Mouse (Mus musculus) left cerebral cortex, adult 18-20 months (tissue): ENCODE data around the gene Fbxo3. TPM values are rescaled to one million over a fixed set of nuclear protein-coding genes. Genes with fewer than 3 reads are reported as not detected.
"Not testable (repeated sequence)": the region's sequence is repeated elsewhere in the genome, so short reads cannot be mapped to it uniquely, and the experiment has no call there.

Experiments
- DNase-seq, 2 experiments: peaks; one replicate each; pipeline ENCODE4 v3.0.0; 2021 to 2022; ENCODE audit warnings: low spot score in 2 of 2, mixed read lengths in 1 of 2
- total RNA-seq, 2 experiments: library from RNA; stranded (reverse); gene quantifications; 2 replicates each; pipeline ENCODE4 v1.2.3; 2021

Gene Fbxo3
- total RNA-seq, 2 experiments from 2014 or later, result 58.5 to 59.6 TPM

GRCm38 (mm10) chr2:104095741-104096213 is 68.3 kb downstream of the Fbxo3 start, which contains the start of gene Cd59a:
Gene Cd59a, plus strand, starts transcription at chr2:104095801.
- peak; percentile 37 to 48 for DNase-seq

- DNase-seq, result no peak
These were observed 68.7 kb downstream of the Fbxo3 start for GRCm38 (mm10) chr2:104096256-104096655.

GRCm38 (mm10) chr2:104096796-104097195 is 69.3 kb downstream of the Fbxo3 start:
- not testable (repeated sequence) for DNase-seq

GRCm38 (mm10) chr2:104097396-104097795 is 69.9 kb downstream of the Fbxo3 start:
- not testable (repeated sequence) for DNase-seq

- no peak for DNase-seq
These were observed 71.2 kb downstream of the Fbxo3 start for GRCm38 (mm10) chr2:104098529-104099230.

- DNase-seq, result no peak
These were observed 71.7 kb downstream of the Fbxo3 start for GRCm38 (mm10) chr2:104099231-104099585.

- DNase-seq, result no peak
These were observed 72.4 kb downstream of the Fbxo3 start for GRCm38 (mm10) chr2:104099946-104100345.

GRCm38 (mm10) chr2:104104800-104105199 is 77.3 kb downstream of the Fbxo3 start:
- no peak for DNase-seq

- not testable (repeated sequence) for DNase-seq
These were observed 81.5 kb downstream of the Fbxo3 start for GRCm38 (mm10) chr2:104109021-104109420.

GRCm38 (mm10) chr2:104109528-104109927 is 82.0 kb downstream of the Fbxo3 start:
- DNase-seq, result no peak

GRCm38 (mm10) chr2:104110031-104110430 is 82.5 kb downstream of the Fbxo3 start:
- DNase-seq, result no peak

- not testable (repeated sequence) for DNase-seq
These were observed 83.8 kb downstream of the Fbxo3 start for GRCm38 (mm10) chr2:104111170-104111797.

Other genes starting within 250 kb of the Fbxo3 start
- gene Caprin1, start 230.1 kb upstream of the Fbxo3 start, total RNA-seq, result 100 to 1,000 TPM; 288 to 316 TPM
- gene Lmo2, start 69.7 kb upstream of the Fbxo3 start, total RNA-seq, result 10 to 100 TPM; 17.3 to 18.5 TPM
- gene 4931422A03Rik, start 640 bp downstream of the Fbxo3 start, total RNA-seq, result not detected
- gene Gm10912, start 38.1 kb downstream of the Fbxo3 start, total RNA-seq, result under 1 TPM; 0.21 to 0.44 TPM
- not detected for gene Gm10799, start 40.8 kb downstream of the Fbxo3 start, total RNA-seq
- gene Cd59b, start 42.1 kb downstream of the Fbxo3 start, total RNA-seq, result 1 to 10 TPM in 1 of 2 experiments, under 1 TPM in 1; 0.91 to 2.2 TPM
- 1 to 10 TPM; 3.9 to 6.2 TPM for gene Cd59a, start 68.1 kb downstream of the Fbxo3 start, total RNA-seq
- gene A930018P22Rik, start 95.0 kb downstream of the Fbxo3 start, total RNA-seq, result not detected